12 mouse cellular contexts compared by ENCODE assay signal in genomic region chr6:88639372-88639920, GRCm38 (mm10). TPM values are rescaled to one million over a fixed set of nuclear protein-coding genes. Genes with fewer than 3 reads are reported as not detected.
DNase-seq lines count a peak whose midpoint lies in the region; ATAC-seq and TF ChIP-seq lines count a peak whose summit lies in the region.
"Had no signal": no experiment of that assay in that cellular context is flagged by ENCODE, and none has a peak within 500 bp of the region (broad histone marks: within the 10 kb centered on the region; RNA-seq: fewer than 3 reads in every experiment).

No protein-coding gene starts in this region.

- intact Hi-C loops in heart, postnatal 10 days (cut with DNase I): no loop called here
- intact Hi-C loops in left cerebral cortex, postnatal 10 days (cut with DNase I): no loop called here

- peak overlapping the region; percentile 61 for H3K27ac ChIP-seq in liver, embryonic 12.5 days
- H3K27ac ChIP-seq in liver, postnatal 0 days (ENCODE audit: low read depth): no peak overlapping the region
- H3K27ac ChIP-seq in forebrain, postnatal 0 days (ENCODE audit: low read depth, low read length): no peak overlapping the region
- H3K27ac ChIP-seq in midbrain, embryonic 16.5 days (ENCODE audit: low read length): peak overlapping the region; percentile 38; the same call in 1 of the 2 replicates

- H3K27me3 ChIP-seq in liver, embryonic 12.5 days (replicated peaks): 0 out of 2 replicates have a peak, but pooled peaks cover under 1% of the 10 kb centered on the region
- H3K27me3 ChIP-seq in liver, postnatal 0 days (ENCODE audit: insufficient read depth, low read length): no peaks in the 10 kb centered on the region
- H3K27me3 ChIP-seq in forebrain, postnatal 0 days (ENCODE audit: insufficient read depth, low read length): no peaks in the 10 kb centered on the region
- H3K27me3 ChIP-seq in midbrain, embryonic 16.5 days (ENCODE audit: control insufficient read depth, insufficient read depth, low read depth, low read length): no peaks in the 10 kb centered on the region

- peak; percentile 56 for DNase-seq in heart, adult 11 months
- no peak for DNase-seq in heart, postnatal 10 days
- DNase-seq in liver, postnatal 0 days: no peak
- DNase-seq in forebrain, postnatal 0 days: no peak
- DNase-seq in left cerebral cortex, postnatal 10 days (ENCODE audit: extremely low spot score in 1 of 2, low spot score in 2 of 2): no peak
- DNase-seq: adrenal gland, postnatal 36 days; B cell, adult 2 months; cerebellum, adult 9-10 months had no signal

- H3K4me3 ChIP-seq in liver, embryonic 12.5 days: no peak overlapping the region
- H3K4me3 ChIP-seq in liver, postnatal 0 days (ENCODE audit: low read depth, low read length): no peak overlapping the region
- no peak overlapping the region for H3K4me3 ChIP-seq in forebrain, postnatal 0 days (ENCODE audit: low read depth, low read length)
- no peak overlapping the region for H3K4me3 ChIP-seq in midbrain, embryonic 16.5 days (ENCODE audit: low read depth, low read length)

- TF ChIP-seq EP300 in liver, postnatal 0 days (IDR thresholded peaks at IDR 0.05; ENCODE audit: low read depth): no peak

- peaks cover 65% of the 10 kb centered on the region for H3K4me1 ChIP-seq in liver, embryonic 12.5 days
- peaks cover 21% of the 10 kb centered on the region for H3K4me1 ChIP-seq in liver, postnatal 0 days (ENCODE audit: insufficient read depth)
- peaks cover 7% of the 10 kb centered on the region; the same call in 1 of the 2 replicates for H3K4me1 ChIP-seq in forebrain, postnatal 0 days (ENCODE audit: insufficient read depth)
- peaks cover 15% of the 10 kb centered on the region for H3K4me1 ChIP-seq in midbrain, embryonic 16.5 days (ENCODE audit: control insufficient read depth, insufficient read depth, low read length)

- no peak for TF ChIP-seq CTCF in liver, postnatal 0 days (IDR thresholded peaks at IDR 0.05; ENCODE audit: low read depth)
- TF ChIP-seq CTCF in forebrain, postnatal 0 days (IDR thresholded peaks at IDR 0.05; ENCODE audit: low read depth): no peak

- no peak for ATAC-seq in liver, embryonic 12.5 days
- no peak for ATAC-seq in liver, postnatal 0 days
- ATAC-seq in forebrain, postnatal 0 days: peak; percentile 34; the same call in 1 of the 2 replicates
- ATAC-seq in midbrain, embryonic 16.5 days: peak; percentile 71; the same call in 1 of the 2 replicates
- no peak for ATAC-seq in erythroid progenitor cell, adult 5-6 weeks (replicated peaks; ENCODE audit: low FRiP score, poor library complexity, severe bottlenecking)

- peak overlapping the region; percentile 54 for H3K4me2 ChIP-seq in liver, embryonic 12.5 days
- no peak overlapping the region for H3K4me2 ChIP-seq in liver, postnatal 0 days (ENCODE audit: low read depth, low read length)
- H3K4me2 ChIP-seq in forebrain, postnatal 0 days (ENCODE audit: low read depth): peak overlapping the region; percentile 22; the same call in 1 of the 2 replicates
- H3K4me2 ChIP-seq in midbrain, embryonic 16.5 days (ENCODE audit: low read length): no peak overlapping the region

- H3K9me3 ChIP-seq in liver, embryonic 12.5 days (replicated peaks): peaks cover 14% of the 10 kb centered on the region
- peaks cover 7% of the 10 kb centered on the region for H3K9me3 ChIP-seq in liver, postnatal 0 days (ENCODE audit: low read length)
- no peaks in the 10 kb centered on the region for H3K9me3 ChIP-seq in forebrain, postnatal 0 days (ENCODE audit: low read length)
- no peaks in the 10 kb centered on the region for H3K9me3 ChIP-seq in midbrain, embryonic 16.5 days (replicated peaks; ENCODE audit: control insufficient read depth, low read length, poor library complexity, severe bottlenecking)

- 34% methylated on average over 6 of the region's 6 CpGs for WGBS in liver, embryonic 12.5 days (ENCODE audit: insufficient replicate concordance)
- WGBS in liver, postnatal 0 days (ENCODE audit: insufficient replicate concordance): 37% methylated on average over 6 of the region's 6 CpGs
- WGBS in forebrain, postnatal 0 days: 30% methylated on average over 6 of the region's 6 CpGs
- WGBS in midbrain, embryonic 16.5 days: 27% methylated on average over 6 of the region's 6 CpGs

- H3K9ac ChIP-seq in liver, embryonic 12.5 days: no peak overlapping the region
- no peak overlapping the region for H3K9ac ChIP-seq in liver, postnatal 0 days (replicated peaks)
- H3K9ac ChIP-seq in forebrain, postnatal 0 days: no peak overlapping the region
- H3K9ac ChIP-seq in midbrain, embryonic 16.5 days (ENCODE audit: low read depth, low read length): no peak overlapping the region

- 0 out of 2 replicates have a peak, but pooled peaks cover 2% of the 10 kb centered on the region for H3K36me3 ChIP-seq in liver, embryonic 12.5 days
- no peaks in the 10 kb centered on the region for H3K36me3 ChIP-seq in liver, postnatal 0 days (replicated peaks; ENCODE audit: insufficient read depth, low read length)
- H3K36me3 ChIP-seq in forebrain, postnatal 0 days (ENCODE audit: insufficient read depth): no peaks in the 10 kb centered on the region
- no peaks in the 10 kb centered on the region for H3K36me3 ChIP-seq in midbrain, embryonic 16.5 days (ENCODE audit: control insufficient read depth, insufficient read depth, low read length)

RNA-seq across cellular contexts. Expression of gene Kbtbd12, which starts 1.7 kb away (rescaled TPM):
- 10 to 100 TPM; 23.6 to 28.8 TPM for total RNA-seq in heart, postnatal 10 days (2021)
- 0.52 and 0.85 TPM in 2 replicates for polyA plus RNA-seq in liver, embryonic 12.5 days (2016; fragmentation: Nextera tagmentation; extraction: Ambion mirVana)
- 1.3 and 1.5 TPM in 2 replicates for polyA plus RNA-seq in liver, postnatal 0 days (2015; fragmentation: Nextera tagmentation; extraction: Ambion mirVana)
- 0.08 and 0.29 TPM in 2 replicates for total RNA-seq in forebrain, postnatal 0 days (2014; rRNA removed)
- 0.14 and 0.24 TPM in 2 replicates for polyA plus RNA-seq in forebrain, postnatal 0 days (2015; fragmentation: Nextera tagmentation; extraction: Ambion mirVana)
- polyA plus RNA-seq in midbrain, embryonic 16.5 days (2015; fragmentation: Nextera tagmentation; extraction: Ambion mirVana): 0.12 and 1.1 TPM in 2 replicates
- total RNA-seq in erythroid progenitor cell, adult 5-6 weeks (2015; ENCODE audit: low replicate concordance): 5.4 and 10.1 TPM in 2 replicates
- total RNA-seq in erythroid progenitor cell, adult 5-6 weeks (2017; ENCODE audit: low replicate concordance): 17.2 and 31.3 TPM in 2 replicates
- total RNA-seq in left cerebral cortex, postnatal 10 days (2021): under 1 TPM; 0.20 to 0.56 TPM
- polyA plus RNA-seq: erythroblast, embryonic 14.5 days had no signal

Comparison
In these comparisons a context has a peak if more than half of its experiments do, and no peak if none do; other contexts are left out.
1. H3K27ac ChIP-seq: peak in liver, embryonic 12.5 days (single experiment) and midbrain, embryonic 16.5 days (single experiment); none in liver, postnatal 0 days (single experiment) and forebrain, postnatal 0 days (single experiment).
2. H3K4me2 ChIP-seq: peak in liver, embryonic 12.5 days (single experiment) and forebrain, postnatal 0 days (single experiment); none in liver, postnatal 0 days (single experiment) and midbrain, embryonic 16.5 days (single experiment).
3. ATAC-seq: peak in forebrain, postnatal 0 days (single experiment) and midbrain, embryonic 16.5 days (single experiment); none in liver, embryonic 12.5 days (single experiment), liver, postnatal 0 days (single experiment) and erythroid progenitor cell, adult 5-6 weeks (single experiment).